Comparison of ENCODE assay signal across 8 mouse cellular contexts in genomic region chr1:121601084-121601483, GRCm38 (mm10). TPM values are rescaled to one million over a fixed set of nuclear protein-coding genes. Genes with fewer than 3 reads are reported as not detected.
A peak's percentile ranks its signal among the peaks of the same experiment; 100 is the strongest.
DNase-seq lines count a peak whose midpoint lies in the region; ATAC-seq lines count a peak whose summit lies in the region.

No protein-coding gene starts in this region.

- H3K9ac ChIP-seq in hindbrain, embryonic 14.5 days, result no peak overlapping the region
- no peak overlapping the region for H3K9ac ChIP-seq in hindbrain, embryonic 16.5 days (ENCODE audit: low read depth, low read length)
- no peak overlapping the region for H3K9ac ChIP-seq in embryonic facial prominence, embryonic 14.5 days (ENCODE audit: low read depth, low read length)

- 0 out of 2 replicates have a peak, but pooled peaks cover 3% of the 10 kb centered on the region for H3K4me1 ChIP-seq in hindbrain, embryonic 14.5 days (replicated peaks; ENCODE audit: control insufficient read depth, insufficient read depth, low read length)
- peaks cover 3% of the 10 kb centered on the region; the same call in 1 of the 2 replicates for H3K4me1 ChIP-seq in hindbrain, embryonic 16.5 days (ENCODE audit: control insufficient read depth, insufficient read depth, low read depth, low read length)
- no peaks in the 10 kb centered on the region for H3K4me1 ChIP-seq in embryonic facial prominence, embryonic 14.5 days (ENCODE audit: control insufficient read depth, insufficient read depth, low read length)

- H3K27ac ChIP-seq in hindbrain, embryonic 14.5 days, result no peak overlapping the region
- H3K27ac ChIP-seq in hindbrain, embryonic 16.5 days (ENCODE audit: low read depth, low read length), result no peak overlapping the region
- H3K27ac ChIP-seq in embryonic facial prominence, embryonic 14.5 days (replicated peaks; ENCODE audit: low read depth, low read length), result no peak overlapping the region

- H3K36me3 ChIP-seq in hindbrain, embryonic 14.5 days (replicated peaks; ENCODE audit: control insufficient read depth, insufficient read depth), result no peaks in the 10 kb centered on the region
- no peaks in the 10 kb centered on the region for H3K36me3 ChIP-seq in hindbrain, embryonic 16.5 days (ENCODE audit: control insufficient read depth, insufficient read depth, low read length)
- H3K36me3 ChIP-seq in embryonic facial prominence, embryonic 14.5 days (ENCODE audit: control insufficient read depth, insufficient read depth, low read length), result no peaks in the 10 kb centered on the region
- H3K36me3 ChIP-seq in splenic B cell, adult 2 months (ENCODE audit: control insufficient read depth, insufficient read depth, low read length, poor library complexity, severe bottlenecking), result no peaks in the 10 kb centered on the region

- WGBS in hindbrain, embryonic 14.5 days, result 28% methylated on average over 1 of the region's 1 CpGs
- 21% methylated on average over 1 of the region's 1 CpGs for WGBS in hindbrain, embryonic 16.5 days
- 32% methylated on average over 1 of the region's 1 CpGs for WGBS in embryonic facial prominence, embryonic 14.5 days

- H3K4me3 ChIP-seq in hindbrain, embryonic 14.5 days (replicated peaks; ENCODE audit: low read length), result no peak overlapping the region
- H3K4me3 ChIP-seq in hindbrain, embryonic 16.5 days (ENCODE audit: low read length), result no peak overlapping the region
- no peak overlapping the region for H3K4me3 ChIP-seq in embryonic facial prominence, embryonic 14.5 days (ENCODE audit: low read depth, low read length)

- H3K27me3 ChIP-seq in hindbrain, embryonic 14.5 days (ENCODE audit: control insufficient read depth, insufficient read depth, low read length), result no peaks in the 10 kb centered on the region
- no peaks in the 10 kb centered on the region for H3K27me3 ChIP-seq in hindbrain, embryonic 16.5 days (replicated peaks; ENCODE audit: control insufficient read depth, insufficient read depth, low read length)
- H3K27me3 ChIP-seq in embryonic facial prominence, embryonic 14.5 days (replicated peaks; ENCODE audit: control insufficient read depth, insufficient read depth, low read length), result no peaks in the 10 kb centered on the region
- H3K27me3 ChIP-seq in splenic B cell, adult 2 months (ENCODE audit: control insufficient read depth, insufficient read depth, low read length, poor library complexity, severe bottlenecking), result no peaks in the 10 kb centered on the region

- ATAC-seq in hindbrain, embryonic 14.5 days (ENCODE audit: low FRiP score), result no peak
- no peak for ATAC-seq in hindbrain, embryonic 16.5 days
- no peak for ATAC-seq in embryonic facial prominence, embryonic 14.5 days (ENCODE audit: low read depth)

- H3K4me2 ChIP-seq in hindbrain, embryonic 14.5 days (replicated peaks), result no peak overlapping the region
- no peak overlapping the region for H3K4me2 ChIP-seq in hindbrain, embryonic 16.5 days (ENCODE audit: low read length)
- H3K4me2 ChIP-seq in embryonic facial prominence, embryonic 14.5 days (ENCODE audit: low read depth, low read length), result no peak overlapping the region

- H3K9me3 ChIP-seq in hindbrain, embryonic 14.5 days (ENCODE audit: control insufficient read depth, low read length), result no peaks in the 10 kb centered on the region
- no peaks in the 10 kb centered on the region for H3K9me3 ChIP-seq in hindbrain, embryonic 16.5 days (ENCODE audit: control insufficient read depth, low read length)
- no peaks in the 10 kb centered on the region for H3K9me3 ChIP-seq in embryonic facial prominence, embryonic 14.5 days (ENCODE audit: control insufficient read depth, low read length)

- DNase-seq in hindbrain, embryonic 14.5 days (ENCODE audit: low spot score), result peak; percentile 78
- DNase-seq in thymus, postnatal 14 days, result peak; percentile 77
- no peak for DNase-seq in thymus, adult 18-20 months
- DNase-seq in embryonic facial prominence, embryonic 14.5 days (ENCODE audit: low spot score), result peak; percentile 57
- peak; percentile 1 for DNase-seq in splenic B cell, adult 2 months (ENCODE audit: low read depth, low spot score)
- no peak for DNase-seq in B cell, adult 2 months
- DNase-seq in gastrocnemius, postnatal 4 days (ENCODE audit: low spot score in 2 of 2), result no peak

RNA-seq across cellular contexts. Expression of gene Ddx18, which starts 33.3 kb away (rescaled TPM):
- 35.3 and 37.8 TPM in 2 replicates for polyA plus RNA-seq in hindbrain, embryonic 14.5 days (2014; fragmentation: Nextera tagmentation; extraction: Ambion mirVana)
- 25.8 and 29.6 TPM in 2 replicates for polyA plus RNA-seq in hindbrain, embryonic 16.5 days (2015; fragmentation: Nextera tagmentation; extraction: Ambion mirVana)
- 58.7 and 61.4 TPM in 2 replicates for polyA plus RNA-seq in embryonic facial prominence, embryonic 14.5 days (2014; fragmentation: Nextera tagmentation; extraction: Ambion mirVana)
- 10 to 100 TPM; 26.6 to 27.2 TPM for total RNA-seq in gastrocnemius, postnatal 4 days (2021)

Comparison
In these comparisons a context has a peak if more than half of its experiments do, and no peak if none do; other contexts are left out.
1. DNase-seq: peak in hindbrain, embryonic 14.5 days (single experiment), thymus, postnatal 14 days (single experiment), embryonic facial prominence, embryonic 14.5 days (single experiment) and splenic B cell, adult 2 months (single experiment); none in thymus, adult 18-20 months (0 of 2), B cell, adult 2 months (0 of 2) and gastrocnemius, postnatal 4 days (0 of 2).